Mouse (Mus musculus): Measurements from ENCODE around the gene Cdc25a. TPM values are rescaled to one million over a fixed set of nuclear protein-coding genes. Genes with fewer than 3 reads are reported as not detected.

Cdc25a gene
- polyA plus RNA-seq, 2 experiments, result 10.8 to 11.9 TPM

DNA sequence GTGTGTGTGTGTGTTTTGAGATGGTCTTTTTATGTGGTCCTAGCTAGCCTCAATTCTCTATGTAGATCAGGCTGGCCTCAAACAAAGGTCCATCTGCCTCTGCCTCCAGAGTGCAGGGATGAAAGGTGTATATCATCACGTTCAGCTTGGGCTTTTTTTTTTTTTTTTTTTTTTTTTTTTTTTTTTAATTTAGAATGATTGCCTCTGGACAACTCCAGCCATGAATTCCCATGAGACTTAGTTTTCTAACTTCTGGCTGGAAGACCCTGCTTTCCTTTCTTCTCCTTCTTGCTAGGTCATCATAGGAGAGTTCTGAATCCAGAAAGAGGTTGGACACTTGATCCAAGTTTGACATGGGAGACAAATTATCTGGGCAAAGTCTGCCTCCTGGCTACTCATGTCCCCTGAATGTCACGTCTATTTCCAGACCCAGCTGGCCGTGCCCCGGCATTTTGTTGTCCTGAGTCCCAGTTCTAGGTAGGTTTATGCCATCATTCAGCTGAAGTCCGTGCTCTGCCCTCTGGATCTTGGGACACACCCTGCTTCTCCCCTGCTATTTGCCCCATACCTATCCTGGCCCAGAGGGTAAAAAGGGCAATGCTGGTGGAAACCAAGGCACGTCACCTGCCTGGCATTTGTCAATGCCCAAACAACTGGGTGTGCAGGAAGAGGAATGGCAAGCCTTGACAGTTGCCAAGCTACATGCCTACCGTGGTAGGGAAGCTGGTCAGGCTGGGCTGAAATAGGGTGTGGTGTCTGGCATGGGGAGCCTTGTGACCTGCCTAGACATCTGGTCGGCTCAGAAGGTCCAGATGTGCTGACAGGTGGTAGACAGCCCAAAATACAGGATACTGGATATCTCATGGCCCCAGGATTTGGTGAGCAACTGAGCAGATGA, 21.1 kb downstream of the Cdc25a start:
- 64% methylated on average over 8 of the region's 8 CpGs for WGBS (ENCODE audit: insufficient replicate concordance)
- H3K4me3 ChIP-seq (ENCODE audit: insufficient read depth in 1 of 2, low read depth in 2 of 2, low read length in 2 of 2), result no peak overlapping the region
- DNase-seq (ENCODE audit: low read depth in 3 of 3, low spot score in 3 of 3), result no peak
- no peak for TF ChIP-seq CTCF (IDR thresholded peaks at IDR 0.05; ENCODE audit: low read depth)
- no peak for TF ChIP-seq EP300 (IDR thresholded peaks at IDR 0.05; ENCODE audit: low read depth)
- H3K9me3 ChIP-seq (ENCODE audit: control insufficient read depth, low read length), result no peaks in the 10 kb centered on the region
- no peaks in the 10 kb centered on the region for H3K27me3 ChIP-seq (ENCODE audit: control insufficient read depth, insufficient read depth, low read length)
- peaks cover 27% of the 10 kb centered on the region for H3K36me3 ChIP-seq (replicated peaks; ENCODE audit: control insufficient read depth, insufficient read depth, low read depth)
- ATAC-seq (ENCODE audit: insufficient read depth), result no peak
- H3K9ac ChIP-seq (replicated peaks), result no peak overlapping the region
- H3K4me1 ChIP-seq (replicated peaks; ENCODE audit: control insufficient read depth in 2 of 2, insufficient read depth in 2 of 2, low read length in 1 of 2), result peaks cover 0 to 12% of the 10 kb centered on the region in 2 experiments; a peak in 2 of 4 replicates
- H3K27ac ChIP-seq, result no peak overlapping the region
- H3K4me2 ChIP-seq (ENCODE audit: low read depth), result no peak overlapping the region

DNA sequence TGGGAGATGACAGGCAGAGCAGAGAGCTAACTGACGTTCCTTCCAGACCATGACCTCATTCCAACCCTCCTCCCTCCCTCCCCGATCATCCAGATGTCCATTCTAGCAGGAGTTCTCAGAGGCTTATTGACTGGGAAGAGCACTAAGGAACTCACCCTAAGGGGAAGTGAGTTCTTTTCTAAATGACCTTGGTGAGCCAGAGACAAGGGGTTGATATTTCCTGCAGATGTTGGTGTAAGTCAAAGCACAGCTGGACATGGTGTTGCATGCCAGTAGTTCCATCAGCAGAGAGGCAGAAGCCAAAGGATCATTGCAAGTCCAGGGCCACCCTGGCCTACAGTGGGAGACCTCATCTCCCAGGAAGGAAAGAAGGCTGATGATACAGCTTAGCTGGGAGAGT, 22.6 kb downstream of the Cdc25a start:
- no peak for ATAC-seq (ENCODE audit: insufficient read depth)

DNA sequence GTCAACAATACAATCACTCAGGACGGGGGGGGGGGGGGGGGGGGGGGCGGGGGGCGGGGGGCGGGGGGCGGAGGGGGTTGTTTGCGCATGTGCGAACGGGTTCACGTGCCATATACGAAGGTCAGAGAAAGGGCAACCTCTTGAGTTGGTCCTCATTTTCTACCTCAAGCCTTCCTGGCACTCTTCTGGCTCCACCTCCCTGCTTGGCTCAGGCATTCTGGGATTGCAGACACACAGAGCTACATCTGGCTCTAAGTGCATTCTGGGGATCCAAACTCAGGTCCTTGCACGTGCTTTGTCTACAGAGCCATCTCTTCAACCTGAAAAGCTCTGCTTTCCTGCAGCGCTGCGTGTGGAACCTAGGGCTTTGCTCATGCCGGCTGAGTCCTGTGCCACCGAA, 24.0 kb downstream of the Cdc25a start:
- peaks cover 0 to 12% of the 10 kb centered on the region in 2 experiments; a peak in 2 of 4 replicates for H3K4me1 ChIP-seq (replicated peaks; ENCODE audit: control insufficient read depth in 2 of 2, insufficient read depth in 2 of 2, low read length in 1 of 2)
- no peaks in the 10 kb centered on the region for H3K9me3 ChIP-seq (ENCODE audit: control insufficient read depth, low read length)
- 0 out of 2 replicates have a peak, but pooled peaks cover 2% of the 10 kb centered on the region for H3K36me3 ChIP-seq (replicated peaks; ENCODE audit: control insufficient read depth, insufficient read depth, low read depth)
- 43% methylated on average over 14 of the region's 15 CpGs for WGBS (ENCODE audit: insufficient replicate concordance)
- H3K9ac ChIP-seq (replicated peaks), result no peak overlapping the region
- no peaks in the 10 kb centered on the region for H3K27me3 ChIP-seq (ENCODE audit: control insufficient read depth, insufficient read depth, low read length)
- ATAC-seq (ENCODE audit: insufficient read depth) (no peak), DNase-seq (ENCODE audit: low read depth in 3 of 3, low spot score in 3 of 3) (no peak)
- H3K27ac ChIP-seq, result no peak overlapping the region
- TF ChIP-seq EP300 (IDR thresholded peaks at IDR 0.05; ENCODE audit: low read depth) (no peak), CTCF (IDR thresholded peaks at IDR 0.05; ENCODE audit: low read depth) (no peak)
- H3K4me2 ChIP-seq (ENCODE audit: low read depth), result no peak overlapping the region
- no peak overlapping the region for H3K4me3 ChIP-seq (ENCODE audit: insufficient read depth in 1 of 2, low read depth in 2 of 2, low read length in 2 of 2)

More for the DNA sequence above, 22.6 kb downstream of the Cdc25a start:
- Histone ChIP-seq H3K4me1 (replicated peaks; ENCODE audit: control insufficient read depth in 2 of 2, insufficient read depth in 2 of 2, low read length in 1 of 2) (peaks cover 0 to 12% of the 10 kb centered on the region in 2 experiments; a peak in 2 of 4 replicates), H3K27ac (no peak overlapping the region), H3K9ac (replicated peaks) (no peak overlapping the region), H3K27me3 (ENCODE audit: control insufficient read depth, insufficient read depth, low read length) (no peaks in the 10 kb centered on the region), H3K4me3 (ENCODE audit: insufficient read depth in 1 of 2, low read depth in 2 of 2, low read length in 2 of 2) (no peak overlapping the region), H3K36me3 (replicated peaks; ENCODE audit: control insufficient read depth, insufficient read depth, low read depth) (peaks cover 14% of the 10 kb centered on the region), H3K9me3 (ENCODE audit: control insufficient read depth, low read length) (no peaks in the 10 kb centered on the region), H3K4me2 (ENCODE audit: low read depth) (no peak overlapping the region)
- 26% methylated on average over 2 of the region's 2 CpGs for WGBS (ENCODE audit: insufficient replicate concordance)
- no peak for TF ChIP-seq CTCF (IDR thresholded peaks at IDR 0.05; ENCODE audit: low read depth)
- no peak for TF ChIP-seq EP300 (IDR thresholded peaks at IDR 0.05; ENCODE audit: low read depth)
- no peak for DNase-seq (ENCODE audit: low read depth in 3 of 3, low spot score in 3 of 3)

DNA sequence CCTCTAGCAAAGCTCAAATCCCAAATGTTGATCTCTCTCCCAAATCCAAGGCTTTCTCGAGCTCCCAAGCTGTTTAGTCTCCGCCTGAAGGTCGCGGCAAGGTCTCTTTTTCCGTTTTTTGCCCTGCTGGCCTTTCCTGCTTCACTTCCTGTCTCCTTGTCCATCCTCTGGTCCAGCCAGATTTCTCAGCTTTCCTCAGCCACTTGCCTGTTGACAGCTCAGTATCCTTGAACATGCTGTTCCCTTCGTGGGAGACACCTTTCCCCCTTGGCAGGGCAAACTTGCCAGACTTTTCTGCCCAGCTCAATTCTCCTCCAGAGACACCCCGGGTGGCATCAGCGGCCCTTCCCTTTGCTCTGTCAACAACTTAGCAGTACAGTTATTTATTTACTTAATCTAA, 24.4 kb downstream of the Cdc25a start:
- TF ChIP-seq CTCF (IDR thresholded peaks at IDR 0.05; ENCODE audit: low read depth) (no peak), EP300 (IDR thresholded peaks at IDR 0.05; ENCODE audit: low read depth) (no peak)

DNA sequence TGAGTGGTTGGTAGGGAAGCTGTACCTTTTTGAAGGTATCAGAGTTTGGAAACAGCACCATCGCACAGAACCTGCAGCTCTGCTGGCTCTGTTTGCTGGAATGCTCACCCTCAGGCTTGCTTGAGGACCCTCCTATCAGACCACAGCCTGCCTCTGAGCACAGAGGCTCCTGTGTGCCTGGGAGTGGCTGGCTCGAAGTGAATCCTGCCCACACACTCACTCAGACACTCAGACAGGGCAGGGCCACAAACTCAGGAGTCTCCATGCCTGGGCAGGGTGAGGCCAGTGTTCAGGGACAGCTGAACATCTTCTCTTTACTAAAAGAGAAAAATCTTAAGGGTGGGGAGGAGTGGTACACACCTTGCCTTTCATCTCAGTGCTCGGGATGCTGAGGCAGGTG, 25.2 kb downstream of the Cdc25a start:
- no peak overlapping the region for H3K4me3 ChIP-seq (ENCODE audit: insufficient read depth in 1 of 2, low read depth in 2 of 2, low read length in 2 of 2)
- H3K36me3 ChIP-seq (replicated peaks; ENCODE audit: control insufficient read depth, insufficient read depth, low read depth), result no peaks in the 10 kb centered on the region
- H3K4me1 ChIP-seq (replicated peaks; ENCODE audit: control insufficient read depth in 2 of 2, insufficient read depth in 2 of 2, low read length in 1 of 2), result peaks cover 0 to 12% of the 10 kb centered on the region in 2 experiments; a peak in 2 of 4 replicates
- ATAC-seq (ENCODE audit: insufficient read depth), result no peak
- H3K27me3 ChIP-seq (ENCODE audit: control insufficient read depth, insufficient read depth, low read length), result no peaks in the 10 kb centered on the region
- 66% methylated on average over 3 of the region's 3 CpGs for whole genome bisulfite sequencing (ENCODE audit: insufficient replicate concordance)
- H3K27ac ChIP-seq, result no peak overlapping the region
- no peak overlapping the region for H3K9ac ChIP-seq (replicated peaks)
- TF ChIP-seq EP300 (IDR thresholded peaks at IDR 0.05; ENCODE audit: low read depth) (no peak), CTCF (IDR thresholded peaks at IDR 0.05; ENCODE audit: low read depth) (no peak)
- H3K9me3 ChIP-seq (ENCODE audit: control insufficient read depth, low read length), result no peaks in the 10 kb centered on the region
- no peak overlapping the region for H3K4me2 ChIP-seq (ENCODE audit: low read depth)
- DNase-seq (ENCODE audit: low read depth in 3 of 3, low spot score in 3 of 3), result no peak

More for the DNA sequence above, 24.4 kb downstream of the Cdc25a start:
- ATAC-seq (ENCODE audit: insufficient read depth) (no peak), DNase-seq (ENCODE audit: low read depth in 3 of 3, low spot score in 3 of 3) (no peak)
- H3K27me3 ChIP-seq (ENCODE audit: control insufficient read depth, insufficient read depth, low read length), result no peaks in the 10 kb centered on the region
- H3K4me1 ChIP-seq (replicated peaks; ENCODE audit: control insufficient read depth in 2 of 2, insufficient read depth in 2 of 2, low read length in 1 of 2), result peaks cover 0 to 12% of the 10 kb centered on the region in 2 experiments; a peak in 2 of 4 replicates
- H3K27ac ChIP-seq, result no peak overlapping the region
- H3K9ac ChIP-seq (replicated peaks), result no peak overlapping the region
- H3K4me3 ChIP-seq (ENCODE audit: insufficient read depth in 1 of 2, low read depth in 2 of 2, low read length in 2 of 2), result no peak overlapping the region
- H3K9me3 ChIP-seq (ENCODE audit: control insufficient read depth, low read length), result no peaks in the 10 kb centered on the region
- H3K36me3 ChIP-seq (replicated peaks; ENCODE audit: control insufficient read depth, insufficient read depth, low read depth), result no peaks in the 10 kb centered on the region
- 40% methylated on average over 8 of the region's 8 CpGs for WGBS (ENCODE audit: insufficient replicate concordance)
- H3K4me2 ChIP-seq (ENCODE audit: low read depth), result no peak overlapping the region
